Mouse (Mus musculus) liver, embryonic 16.5 days (tissue): ENCODE measurements around the gene Hes3. TPM values are rescaled to one million over a fixed set of nuclear protein-coding genes. Genes with fewer than 3 reads are reported as not detected.
A peak's percentile ranks its signal among the peaks of the same experiment; 100 is the strongest.

ENCODE experiments used
- ATAC-seq: fragments of 200-750 bp; cut with Nextera tagmentation; 2 replicates; pipeline ENCODE4 v1.8.0; 2017; ENCODE audit warnings: low read depth, mild to moderate bottlenecking, moderate number of reproducible peaks, moderate library complexity
- H3K27ac ChIP-seq: fragments of 300-500 bp; sonication (generic); 2 replicates; pipeline ENCODE4 v1.5.1; 2014; ENCODE audit warnings: mild to moderate bottlenecking, low read length
- H3K27me3 ChIP-seq: fragments of 300-500 bp; sonication (generic); 2 replicates; pipeline ENCODE4 v1.6.1; 2014; ENCODE audit warnings: low read depth, low read length, mixed read lengths; ENCODE audit not compliant: control insufficient read depth, insufficient read depth
- H3K36me3 ChIP-seq: fragments of 300-500 bp; sonication (generic); 2 replicates; pipeline ENCODE4 v1.6.1; 2014; ENCODE audit warnings: mild to moderate bottlenecking; ENCODE audit not compliant: control insufficient read depth, insufficient read depth
- H3K4me1 ChIP-seq: fragments of 300-500 bp; sonication (generic); 2 replicates; pipeline ENCODE4 v1.6.1; 2014; ENCODE audit warnings: low read depth, low read length, mixed read lengths; ENCODE audit not compliant: control insufficient read depth
- H3K4me2 ChIP-seq: fragments of 300-500 bp; sonication (generic); 2 replicates; pipeline ENCODE4 v1.6.1; 2014; ENCODE audit warnings: low read depth, low read length, mixed read lengths
- H3K4me3 ChIP-seq: fragments of 300-500 bp; sonication (generic); 2 replicates; pipeline ENCODE4 v1.5.1; 2014; ENCODE audit warnings: low read depth, mild to moderate bottlenecking, low read length
- H3K9ac ChIP-seq: fragments of 300-500 bp; sonication (generic); 2 replicates; pipeline ENCODE4 v1.6.1; 2014; ENCODE audit warnings: low read depth, low read length
- H3K9me3 ChIP-seq: fragments of 300-500 bp; sonication (generic); replicated peaks from 2 replicates; pipeline ENCODE4 v1.6.1; 2016; ENCODE audit warnings: low read length; ENCODE audit not compliant: control insufficient read depth
- WGBS: fragments of 180-500 bp; shearing (Covaris S2); extraction: QIAGEN DNeasy Blood & Tissue Kit; methylation state at CpG from one replicate; pipeline ENCODE4 v1.1.7; 2014; ENCODE audit not compliant: insufficient replicate concordance; 5-methylcytosine and 5-hydroxymethylcytosine counted together
- polyA plus RNA-seq: library from polyadenylated mRNA; unstranded; fragments of >200 nt; fragmentation: Nextera tagmentation; extraction: Ambion mirVana; gene quantifications from 2 replicates; pipeline ENCODE4 v1.2.1, GENCODE M21; 2015

Hes3 gene
- polyA plus RNA-seq, 1 experiment from 2014 or later, result not detected

GRCm38 (mm10) chr4:152269967-152270366 is 21.5 kb downstream of the Hes3 start:
- H3K9me3 ChIP-seq, result no peaks in the 10 kb centered on the region
- H3K9ac ChIP-seq, result no peak overlapping the region
- H3K4me1 ChIP-seq, result no peaks in the 10 kb centered on the region; the same call in 1 of the 2 replicates
- H3K27ac ChIP-seq, result no peak overlapping the region
- H3K4me2 ChIP-seq, result no peak overlapping the region
- H3K27me3 ChIP-seq, result peaks cover 23% of the 10 kb centered on the region
- no peaks in the 10 kb centered on the region for H3K36me3 ChIP-seq
- ATAC-seq, result no peak
- 71% methylated on average over 13 of the region's 13 CpGs for WGBS
- no peak overlapping the region for H3K4me3 ChIP-seq

- Histone ChIP-seq H3K4me2 (no peak overlapping the region), H3K4me1 (peaks cover 16% of the 10 kb centered on the region), H3K9ac (no peak overlapping the region), H3K27me3 (peaks cover 2% of the 10 kb centered on the region), H3K36me3 (no peaks in the 10 kb centered on the region), H3K27ac (no peak overlapping the region), H3K4me3 (no peak overlapping the region), H3K9me3 (no peaks in the 10 kb centered on the region)
- no peak for ATAC-seq
- 65% methylated on average over 13 of the region's 13 CpGs for WGBS
Measured at GRCm38 (mm10) chr4:152267748-152268369, 23.6 kb downstream of the Hes3 start.

GRCm38 (mm10) chr4:152266236-152266895 is 25.1 kb downstream of the Hes3 start:
- H3K4me2 ChIP-seq, result no peak overlapping the region
- WGBS, result 56% methylated on average over 10 of the region's 10 CpGs
- H3K9me3 ChIP-seq, result no peaks in the 10 kb centered on the region
- H3K27ac ChIP-seq, result no peak overlapping the region
- H3K36me3 ChIP-seq, result no peaks in the 10 kb centered on the region
- H3K9ac ChIP-seq, result no peak overlapping the region
- H3K4me1 ChIP-seq, result peaks cover 19% of the 10 kb centered on the region
- no peak for ATAC-seq
- no peaks in the 10 kb centered on the region for H3K27me3 ChIP-seq
- no peak overlapping the region for H3K4me3 ChIP-seq

GRCm38 (mm10) chr4:152265791-152266190 is 25.7 kb downstream of the Hes3 start:
- H3K36me3 ChIP-seq, result no peaks in the 10 kb centered on the region
- no peaks in the 10 kb centered on the region for H3K9me3 ChIP-seq
- no peaks in the 10 kb centered on the region for H3K27me3 ChIP-seq
- 74% methylated on average over 5 of the region's 5 CpGs for WGBS
- H3K4me1 ChIP-seq, result peaks cover 19% of the 10 kb centered on the region
- no peak overlapping the region for H3K4me3 ChIP-seq
- no peak overlapping the region for H3K4me2 ChIP-seq
- no peak overlapping the region for H3K27ac ChIP-seq
- ATAC-seq, result no peak
- H3K9ac ChIP-seq, result no peak overlapping the region

GRCm38 (mm10) chr4:152264867-152265568 is 26.4 kb downstream of the Hes3 start:
- Histone ChIP-seq H3K9ac (no peak overlapping the region), H3K4me1 (peaks cover 19% of the 10 kb centered on the region), H3K27me3 (no peaks in the 10 kb centered on the region), H3K4me2 (no peak overlapping the region), H3K27ac (no peak overlapping the region), H3K9me3 (no peaks in the 10 kb centered on the region), H3K4me3 (no peak overlapping the region), H3K36me3 (no peaks in the 10 kb centered on the region)
- 73% methylated on average over 9 of the region's 9 CpGs for WGBS
- ATAC-seq, result no peak

GRCm38 (mm10) chr4:152264177-152264530 is 27.3 kb downstream of the Hes3 start:
- ATAC-seq, result no peak
- Histone ChIP-seq H3K36me3 (no peaks in the 10 kb centered on the region), H3K4me1 (peaks cover 19% of the 10 kb centered on the region), H3K27ac (no peak overlapping the region), H3K27me3 (no peaks in the 10 kb centered on the region), H3K4me2 (no peak overlapping the region; the same call in 1 of the 2 replicates), H3K9ac (peak overlapping the region; percentile 22; the same call in 1 of the 2 replicates), H3K9me3 (no peaks in the 10 kb centered on the region), H3K4me3 (no peak overlapping the region)
- WGBS, result 53% methylated on average over 4 of the region's 4 CpGs

- Histone ChIP-seq H3K4me1 (peaks cover 19% of the 10 kb centered on the region), H3K27me3 (no peaks in the 10 kb centered on the region), H3K9ac (peak overlapping the region; percentile 22; the same call in 1 of the 2 replicates), H3K4me2 (peak overlapping the region; percentile 18; the same call in 1 of the 2 replicates), H3K27ac (no peak overlapping the region), H3K4me3 (no peak overlapping the region), H3K36me3 (no peaks in the 10 kb centered on the region), H3K9me3 (no peaks in the 10 kb centered on the region)
- 39% methylated on average over 10 of the region's 10 CpGs for WGBS
- ATAC-seq, result peak; percentile 65
Measured at GRCm38 (mm10) chr4:152263512-152264176, 27.8 kb downstream of the Hes3 start.

- H3K4me1 ChIP-seq, result peaks cover 19% of the 10 kb centered on the region
- H3K9me3 ChIP-seq, result no peaks in the 10 kb centered on the region
- ATAC-seq, result peak; percentile 55
- no peaks in the 10 kb centered on the region for H3K27me3 ChIP-seq
- H3K4me3 ChIP-seq, result no peak overlapping the region
- WGBS, result 35% methylated on average over 9 of the region's 9 CpGs
- no peak overlapping the region for H3K27ac ChIP-seq
- no peak overlapping the region for H3K9ac ChIP-seq
- 0 out of 2 replicates have a peak overlapping the region, but pooled peaks have one; percentile 18 for H3K4me2 ChIP-seq
- no peaks in the 10 kb centered on the region for H3K36me3 ChIP-seq
Measured at GRCm38 (mm10) chr4:152263089-152263488, 28.4 kb downstream of the Hes3 start.
